Mouse (Mus musculus) gastrocnemius, postnatal 36 days (tissue): ENCODE measurements at regions not wholly inside any gene's neighbourhood (a gene's known extent, or its start where the extent isn't known, plus 50 kb on each side); places are given as distances from the start of the nearest gene placed in this dataset.

Source experiments
- DNase-seq, 2 experiments: peaks; one replicate each; pipeline ENCODE4 v3.0.0; 2022
- intact Hi-C: fragments of 180-260 bp; cut with DNase I; formaldehyde crosslinking; loops from one replicate; pipeline ENCODE4 v1.15.1; 2025

DNA sequence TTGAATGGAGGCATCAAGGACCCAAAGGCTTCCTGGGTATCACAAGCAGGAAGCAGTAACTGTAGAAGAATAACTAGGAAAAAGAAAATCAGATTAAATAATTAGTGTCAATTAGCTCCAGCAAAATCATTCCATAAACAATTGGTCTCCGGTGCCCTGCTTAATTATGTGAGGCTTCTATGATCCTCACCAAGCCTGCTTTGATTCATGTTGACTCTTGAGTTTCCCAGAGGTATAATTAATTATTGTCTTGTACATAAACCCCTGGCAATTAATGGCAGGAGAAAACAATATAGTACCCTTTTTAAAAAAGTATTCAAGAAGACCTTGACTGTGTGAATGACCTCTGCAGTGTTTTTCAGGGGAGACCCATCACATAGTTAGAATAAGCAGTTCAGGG is 61.5 kb upstream of the Sp8 start:
- intact Hi-C loops = no loop called here
- no peak for DNase-seq

GRCm38 (mm10) chr12:118781978-118782377 is 64.2 kb upstream of the Sp8 start:
- intact Hi-C loops = no loop called here
- DNase-seq = no peak

- intact Hi-C loops = no loop called here
- no peak for DNase-seq
These were observed 70.6 kb upstream of the Sp8 start for GRCm38 (mm10) chr12:118775463-118776064.

DNA sequence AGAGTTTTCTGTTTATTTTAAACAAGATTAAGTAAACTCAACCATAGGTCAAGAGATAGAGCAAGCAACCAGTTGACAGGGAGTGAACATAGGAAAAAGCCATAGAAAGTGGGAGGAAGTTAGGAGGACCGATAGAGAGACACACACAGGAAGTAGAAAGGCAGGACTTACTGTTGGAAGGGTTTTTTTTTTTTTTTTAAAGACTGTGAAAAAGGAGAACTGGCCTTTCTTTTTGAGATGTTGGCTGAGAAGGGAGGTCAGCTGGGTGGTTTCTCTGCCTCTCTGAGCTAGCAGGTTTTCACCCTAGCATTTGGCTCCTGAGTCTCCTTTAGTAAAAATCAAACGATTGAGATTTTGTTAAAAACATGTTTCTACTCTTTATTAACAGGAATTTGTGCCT is 73.3 kb upstream of the Sp8 start:
- DNase-seq = no peak
- intact Hi-C loops = no loop called here

DNA sequence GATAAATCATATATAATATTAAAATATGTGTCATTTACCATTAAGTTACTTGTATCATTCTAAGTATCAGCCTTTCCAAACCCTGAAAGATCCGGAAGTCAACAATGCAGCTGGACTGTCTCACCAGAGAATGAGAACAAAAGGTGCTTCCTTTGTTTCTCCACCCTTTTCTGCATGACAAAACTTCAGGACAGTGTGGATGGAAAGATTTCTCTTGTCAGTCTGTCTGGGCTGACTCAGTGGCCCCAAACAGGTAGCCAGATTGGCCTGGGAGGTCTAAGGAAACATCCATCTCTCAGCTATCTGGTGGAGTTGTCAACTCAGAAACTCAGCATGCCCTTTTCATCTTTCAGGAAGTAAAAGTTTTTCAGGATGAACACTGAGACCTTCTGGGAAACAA is 79.7 kb upstream of the Sp8 start:
- intact Hi-C loops = no loop called here
- no peak for DNase-seq

DNA sequence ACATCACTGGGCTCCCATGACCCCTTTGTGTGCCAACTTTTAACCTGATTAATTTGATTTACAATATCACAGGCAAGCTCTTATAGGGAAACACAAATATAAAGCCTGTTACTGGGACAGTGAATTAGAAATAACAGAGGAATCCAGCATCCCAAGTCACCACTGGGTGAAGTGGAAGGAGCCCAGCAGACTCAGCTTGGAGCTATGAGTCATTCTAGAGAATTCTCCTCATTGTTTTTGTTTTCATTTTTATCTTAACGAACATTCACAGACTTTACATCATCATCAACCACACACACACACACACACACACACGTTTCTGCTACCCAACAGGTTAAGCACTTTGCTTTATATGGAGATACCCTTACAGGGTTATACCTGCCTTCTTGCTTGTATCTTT is 92.1 kb upstream of the Sp8 start:
- intact Hi-C loops = no loop called here
- DNase-seq = no peak

DNA sequence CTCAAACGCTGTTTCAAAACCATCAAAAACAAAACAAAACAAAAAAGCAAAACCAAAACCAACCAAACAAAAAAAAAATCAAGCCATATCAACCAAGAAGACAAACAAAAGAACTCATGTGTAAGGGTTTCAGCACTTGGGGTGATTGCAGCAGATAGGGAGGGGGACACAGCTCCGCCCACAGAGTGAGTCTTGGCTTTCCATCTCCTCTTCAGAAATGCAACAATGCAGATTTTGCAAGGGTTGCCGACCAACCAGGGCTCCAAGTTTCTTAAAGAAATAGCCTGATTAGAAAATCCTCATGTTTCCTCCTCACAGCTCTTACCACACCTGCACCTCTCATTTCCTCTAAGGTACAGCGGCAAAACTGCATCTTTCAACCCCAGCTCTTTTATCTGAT is 107.0 kb upstream of the Sp8 start:
- intact Hi-C loops = no loop called here
- DNase-seq = no peak

DNA sequence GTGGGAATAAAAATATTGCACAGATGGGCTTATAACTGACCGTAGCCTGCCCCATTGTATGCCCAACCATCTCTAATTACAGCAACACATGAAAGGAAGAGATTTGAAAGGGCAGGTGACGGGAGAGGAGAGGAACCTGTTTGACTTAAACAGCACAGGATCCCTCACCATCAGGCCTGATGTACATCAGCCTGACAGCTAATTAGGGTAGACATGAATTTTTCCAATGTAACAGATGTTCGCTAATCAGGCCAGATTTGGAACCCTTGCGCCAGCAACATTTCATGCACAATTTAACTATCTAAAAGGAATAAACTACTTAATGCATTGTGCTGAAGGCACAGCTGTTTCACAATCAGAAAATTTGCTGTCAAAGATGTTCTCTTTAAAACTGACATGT is 120.2 kb upstream of the Sp8 start:
- intact Hi-C loops = no loop called here
- no peak for DNase-seq

GRCm38 (mm10) chr12:118719878-118720573 is 126.1 kb upstream of the Sp8 start:
- DNase-seq = no peak
- intact Hi-C loops = no loop called here

GRCm38 (mm10) chr12:118716824-118717223 is 129.3 kb upstream of the Sp8 start:
- no peak for DNase-seq
- intact Hi-C loops = no loop called here

- intact Hi-C loops = no loop called here
These were observed 139.5 kb upstream of the Sp8 start for GRCm38 (mm10) chr12:118706626-118707025.

GRCm38 (mm10) chr12:118704826-118705225 is 141.3 kb upstream of the Sp8 start:
- DNase-seq = no peak
- intact Hi-C loops = no loop called here

More at GRCm38 (mm10) chr12:118706626-118707025, 139.5 kb upstream of the Sp8 start:
- no peak for DNase-seq

- DNase-seq = no peak
- intact Hi-C loops = no loop called here
These were observed 142.4 kb upstream of the Sp8 start for GRCm38 (mm10) chr12:118703730-118704129.

DNA sequence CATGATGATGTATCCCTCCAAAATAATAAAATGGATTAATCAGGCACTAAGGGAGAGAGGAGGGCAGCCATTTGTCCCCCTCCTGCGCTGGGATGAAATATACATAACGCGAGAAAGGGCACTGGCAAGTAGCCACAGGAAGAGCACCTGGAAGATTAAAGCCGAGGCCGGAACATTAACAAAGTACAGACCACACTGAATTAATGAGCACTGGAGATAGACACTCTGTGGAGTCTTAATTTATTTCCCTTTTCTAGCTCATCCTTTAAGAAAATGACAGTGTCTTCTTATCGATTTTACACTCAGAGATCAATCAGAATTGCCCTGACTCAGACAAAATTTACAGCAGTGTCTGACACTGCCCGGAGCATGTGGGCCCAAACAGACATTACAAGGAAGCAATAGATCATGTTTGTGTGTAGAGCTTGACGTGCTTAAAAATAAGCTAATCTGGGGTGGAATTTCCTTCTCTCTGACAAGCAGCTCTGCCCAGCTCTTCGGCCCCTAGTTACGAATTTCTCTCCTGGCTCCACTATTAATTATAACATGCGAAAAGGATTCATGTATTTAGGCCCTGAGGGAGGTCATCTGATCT is 143.0 kb upstream of the Sp8 start:
- no peak for DNase-seq
- intact Hi-C loops = no loop called here

GRCm38 (mm10) chr12:118701838-118702237 is 144.3 kb upstream of the Sp8 start:
- intact Hi-C loops = no loop called here
- DNase-seq = no peak

- intact Hi-C loops = no loop called here
- DNase-seq = no peak
These were observed 148.0 kb upstream of the Sp8 start for GRCm38 (mm10) chr12:118698110-118698509.

GRCm38 (mm10) chr12:118694701-118695100 is 151.4 kb upstream of the Sp8 start:
- intact Hi-C loops = no loop called here
- DNase-seq = no peak

DNA sequence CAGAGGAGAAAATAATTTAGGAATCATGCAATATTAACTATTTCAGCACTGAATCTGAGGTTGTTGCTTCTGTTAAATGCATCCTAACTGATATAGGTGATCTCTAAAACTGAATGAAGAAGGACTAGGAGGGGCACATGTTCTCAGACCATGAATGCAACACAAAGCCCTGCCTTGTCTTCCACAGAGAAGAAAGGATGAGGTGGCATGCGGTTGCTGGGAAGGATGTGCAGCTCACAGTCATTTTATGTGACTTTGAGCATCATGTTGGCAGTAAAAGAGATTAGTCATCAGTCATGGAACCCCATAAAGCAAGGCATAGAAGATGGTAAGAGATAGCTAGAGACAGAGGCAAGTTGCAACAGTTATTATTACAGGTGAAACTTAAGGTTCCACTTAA is 163.2 kb upstream of the Sp8 start:
- intact Hi-C loops = no loop called here
- no peak for DNase-seq

DNA sequence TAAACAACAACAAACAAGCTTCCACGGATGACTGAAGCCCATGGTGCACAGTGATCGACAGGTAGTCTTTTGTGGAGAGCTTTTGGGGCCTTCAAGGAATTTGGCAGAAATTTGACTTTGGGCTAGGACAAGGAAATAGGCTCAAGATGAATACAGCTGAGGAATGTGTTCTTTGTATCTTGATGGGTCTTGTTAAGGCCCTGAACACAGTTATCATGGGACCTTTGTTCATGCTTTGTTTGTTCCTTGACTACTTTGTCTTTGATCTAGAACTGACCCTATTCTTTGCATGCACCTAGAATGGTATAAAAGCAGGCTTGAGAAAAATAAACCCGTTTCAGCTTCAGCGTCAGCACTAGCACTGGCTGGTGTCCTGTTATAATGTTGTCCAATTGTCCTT is 168.1 kb upstream of the Sp8 start:
- intact Hi-C loops = no loop called here
- no peak for DNase-seq

DNA sequence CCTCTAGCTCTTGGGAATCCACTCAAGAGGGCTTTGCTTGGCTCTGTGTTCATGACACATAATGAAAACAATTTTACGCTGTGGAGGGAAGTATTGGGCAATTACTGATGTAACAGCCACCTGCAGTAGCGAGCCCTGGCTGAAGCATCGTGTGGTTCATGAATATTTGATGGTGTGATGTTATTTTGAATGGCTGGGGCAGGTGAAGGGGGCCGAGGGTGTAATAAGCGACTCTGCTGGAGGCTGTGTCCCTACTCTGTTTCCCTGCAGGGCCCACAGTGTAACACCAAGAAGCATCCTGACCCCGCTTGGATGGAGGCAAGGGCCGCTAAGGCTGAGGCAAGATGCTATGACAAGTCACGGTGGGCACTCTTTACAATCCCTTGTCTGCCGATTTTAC is 184.6 kb upstream of the Sp8 start:
- DNase-seq = no peak
- intact Hi-C loops = no loop called here

DNA sequence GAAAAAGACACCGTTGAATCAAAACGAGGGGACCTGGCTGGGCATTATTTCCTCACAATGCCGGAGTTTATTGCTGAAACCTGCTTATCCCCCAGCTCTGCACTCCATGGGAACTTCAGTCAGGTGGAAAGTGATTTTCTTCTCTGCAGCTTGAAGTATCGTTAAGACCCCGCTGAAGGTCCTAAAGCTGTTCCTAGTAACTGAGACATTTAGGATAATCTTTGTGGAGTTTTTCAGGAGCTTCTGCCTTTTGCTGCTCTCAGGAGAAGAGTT is 185.0 kb upstream of the Sp8 start:
- intact Hi-C loops = no loop called here
- DNase-seq = no peak

DNA sequence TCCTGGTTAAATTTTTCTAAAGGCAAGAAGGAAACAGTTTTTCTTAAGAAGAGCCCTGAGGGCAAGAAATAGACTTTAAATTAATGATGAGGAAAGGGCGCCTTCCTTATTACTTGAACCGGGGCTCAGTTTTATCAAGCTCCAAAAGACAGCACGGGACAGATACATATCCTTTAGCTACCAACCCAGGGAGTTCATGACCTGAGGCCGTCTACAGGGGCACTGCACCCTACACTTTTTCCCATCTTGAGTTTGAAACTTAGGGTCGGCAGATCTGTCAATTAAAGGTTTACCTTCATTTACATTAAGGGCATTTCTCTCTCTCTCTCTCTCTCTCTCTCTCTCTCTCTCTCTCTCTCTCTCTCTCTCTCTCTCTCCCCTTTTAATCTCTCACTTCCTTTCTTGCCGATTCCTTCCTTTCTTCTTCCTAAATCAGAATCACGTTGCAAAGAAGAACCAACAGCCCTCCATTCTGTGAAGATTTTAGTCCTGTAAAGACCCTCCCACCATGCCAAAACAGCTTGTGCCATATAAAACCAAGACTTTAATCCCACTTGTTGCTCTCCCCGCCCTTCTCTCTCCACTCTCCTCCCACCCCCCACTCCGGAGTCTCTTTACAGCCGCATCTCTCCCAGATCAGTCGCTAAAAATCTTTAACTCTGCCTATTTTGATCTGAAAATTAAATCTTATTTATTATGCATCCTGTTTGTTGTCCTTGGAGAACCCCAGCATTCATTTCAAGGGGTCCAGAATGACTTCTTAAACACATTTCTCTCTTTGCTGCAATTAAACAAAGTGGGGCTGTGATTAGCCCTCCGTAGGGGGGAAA is 185.5 kb upstream of the Sp8 start:
- intact Hi-C loops = no loop called here
- DNase-seq = no peak
